Mouse (Mus musculus): ENCODE data around the gene Nptn. TPM values are rescaled to one million over a fixed set of nuclear protein-coding genes. Genes with fewer than 3 reads are reported as not detected.
A peak's percentile ranks its signal among the peaks of the same experiment; 100 is the strongest.

Gene Nptn
- total and polyA plus RNA-seq, 2 experiments from 2014 or later, result 236 to 362 TPM

DNA sequence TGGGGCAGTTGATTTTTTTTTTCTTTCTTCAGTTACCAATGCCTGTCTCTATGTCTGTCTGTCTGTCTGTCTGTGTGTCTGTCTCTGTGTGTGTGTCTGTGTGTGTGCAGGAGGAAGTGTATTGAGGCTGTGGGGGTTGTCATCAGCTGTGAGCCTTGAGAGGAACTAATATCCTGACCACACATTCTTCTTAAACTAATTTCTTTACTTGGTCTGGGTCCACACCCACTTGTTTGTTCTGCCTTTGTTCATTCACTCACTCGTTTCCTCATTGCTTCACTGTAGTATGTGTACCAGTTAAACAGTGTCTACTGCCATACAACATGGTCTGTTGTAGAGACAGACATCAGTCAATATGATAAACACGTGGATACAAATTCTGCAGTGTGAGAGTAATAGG lies 45.2 kb downstream of the Nptn start:
- WGBS, result 81% methylated on average over 2 of the region's 2 CpGs
- no peaks in the 10 kb centered on the region for H3K9me3 ChIP-seq (ENCODE audit: low read length)
- no peak overlapping the region for H3K4me2 ChIP-seq (ENCODE audit: low read depth, low read length, poor library complexity, severe bottlenecking)
- peaks cover 6% of the 10 kb centered on the region; the same call in 1 of the 2 replicates for H3K36me3 ChIP-seq (ENCODE audit: insufficient read depth, low read length)
- no peaks in the 10 kb centered on the region for H3K4me1 ChIP-seq (ENCODE audit: insufficient read depth, low read length)
- ATAC-seq (ENCODE audit: low FRiP score) (no peak), DNase-seq (ENCODE audit: low spot score) (no peak)
- H3K27me3 ChIP-seq (ENCODE audit: insufficient read depth, low read length), result no peaks in the 10 kb centered on the region
- H3K4me3 ChIP-seq (ENCODE audit: low read depth, low read length), result no peak overlapping the region
- no peak for TF ChIP-seq CTCF (IDR thresholded peaks at IDR 0.05)
- H3K9ac ChIP-seq (replicated peaks; ENCODE audit: low read length, poor library complexity, severe bottlenecking), result no peak overlapping the region
- no peak overlapping the region for H3K27ac ChIP-seq (ENCODE audit: low read depth, low read length)

DNA sequence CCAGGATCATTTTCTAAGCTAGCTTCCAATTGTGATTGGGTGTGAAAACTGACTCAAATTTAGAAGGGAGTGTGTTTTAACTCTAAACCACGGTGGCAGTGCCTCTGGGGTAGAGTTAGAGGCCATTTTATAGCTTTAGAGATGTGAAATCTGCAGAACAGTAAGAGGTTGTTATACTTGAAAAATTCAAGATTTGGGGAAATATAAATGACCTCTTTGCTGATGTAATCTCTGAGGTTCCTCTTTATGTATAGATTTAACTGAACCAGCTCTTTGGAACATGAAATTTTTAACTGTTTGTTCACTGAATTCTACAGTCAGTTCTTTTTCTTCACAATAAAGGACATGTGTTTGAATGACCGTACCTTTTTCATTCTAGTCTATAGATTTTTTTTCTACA lies 48.4 kb downstream of the Nptn start:
- Histone ChIP-seq H3K4me2 (ENCODE audit: low read depth, low read length, poor library complexity, severe bottlenecking) (no peak overlapping the region), H3K9me3 (ENCODE audit: low read length) (no peaks in the 10 kb centered on the region), H3K9ac (replicated peaks; ENCODE audit: low read length, poor library complexity, severe bottlenecking) (no peak overlapping the region), H3K4me1 (ENCODE audit: insufficient read depth, low read length) (no peaks in the 10 kb centered on the region), H3K27me3 (ENCODE audit: insufficient read depth, low read length) (no peaks in the 10 kb centered on the region), H3K4me3 (ENCODE audit: low read depth, low read length) (no peak overlapping the region), H3K36me3 (ENCODE audit: insufficient read depth, low read length) (peaks cover 3% of the 10 kb centered on the region; the same call in 1 of the 2 replicates), H3K27ac (ENCODE audit: low read depth, low read length) (no peak overlapping the region)
- WGBS, result 82% methylated on average over 2 of the region's 2 CpGs
- DNase-seq (ENCODE audit: low spot score) (no peak), ATAC-seq (ENCODE audit: low FRiP score) (no peak)
- no peak for TF ChIP-seq CTCF (IDR thresholded peaks at IDR 0.05)

DNA sequence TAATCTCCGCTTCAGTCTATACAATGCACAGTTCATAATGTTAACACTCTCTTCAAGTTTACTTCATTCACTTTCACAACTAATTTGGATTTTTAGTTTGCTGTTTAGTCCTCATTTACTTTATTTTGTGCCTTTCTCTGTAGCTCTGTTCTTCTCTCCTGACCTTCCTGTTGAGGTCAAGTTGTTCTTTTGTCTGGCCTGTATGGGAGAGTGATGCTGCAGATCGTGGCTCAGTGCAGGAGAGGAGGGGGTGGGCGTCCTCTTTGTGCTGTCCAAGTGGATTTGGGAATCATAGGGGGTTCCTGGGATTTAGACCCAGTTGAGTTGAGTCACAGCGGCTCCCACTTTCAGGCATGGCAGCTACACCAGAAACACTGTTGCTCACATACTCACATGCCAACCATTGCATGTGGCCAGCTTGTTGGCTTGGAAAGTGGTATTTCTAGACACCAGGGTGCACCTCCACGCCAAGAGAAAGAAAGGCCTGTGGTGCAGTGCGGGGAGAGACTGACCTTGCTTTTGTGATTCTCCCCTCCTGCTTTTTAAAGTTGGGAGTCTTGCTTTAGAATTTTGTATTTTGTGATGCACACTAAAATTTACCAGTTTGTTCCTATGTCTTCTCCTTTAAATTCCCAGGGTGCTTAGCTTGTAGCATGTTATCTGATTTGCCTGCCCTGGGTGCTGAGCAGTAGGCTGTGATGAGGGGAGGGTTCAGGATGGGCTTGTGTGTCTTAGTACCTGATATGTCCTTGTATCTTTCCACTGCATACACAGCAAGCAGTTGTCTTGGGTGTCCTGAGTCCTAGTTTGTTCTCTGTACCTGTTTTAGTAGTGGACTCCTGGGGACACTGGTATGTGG lies 66.6 kb downstream of the Nptn start:
- TF ChIP-seq CTCF (IDR thresholded peaks at IDR 0.05), result no peak
- 57% methylated on average over 6 of the region's 6 CpGs for WGBS
- Histone ChIP-seq H3K9me3 (ENCODE audit: low read length) (no peaks in the 10 kb centered on the region), H3K4me2 (ENCODE audit: low read depth, low read length, poor library complexity, severe bottlenecking) (no peak overlapping the region), H3K9ac (replicated peaks; ENCODE audit: low read length, poor library complexity, severe bottlenecking) (no peak overlapping the region), H3K4me1 (ENCODE audit: insufficient read depth, low read length) (no peaks in the 10 kb centered on the region), H3K27ac (ENCODE audit: low read depth, low read length) (no peak overlapping the region), H3K36me3 (ENCODE audit: insufficient read depth, low read length) (peaks cover 13% of the 10 kb centered on the region), H3K4me3 (ENCODE audit: low read depth, low read length) (no peak overlapping the region), H3K27me3 (ENCODE audit: insufficient read depth, low read length) (no peaks in the 10 kb centered on the region)
- ATAC-seq (ENCODE audit: low FRiP score) (no peak), DNase-seq (ENCODE audit: low spot score) (no peak)

DNA sequence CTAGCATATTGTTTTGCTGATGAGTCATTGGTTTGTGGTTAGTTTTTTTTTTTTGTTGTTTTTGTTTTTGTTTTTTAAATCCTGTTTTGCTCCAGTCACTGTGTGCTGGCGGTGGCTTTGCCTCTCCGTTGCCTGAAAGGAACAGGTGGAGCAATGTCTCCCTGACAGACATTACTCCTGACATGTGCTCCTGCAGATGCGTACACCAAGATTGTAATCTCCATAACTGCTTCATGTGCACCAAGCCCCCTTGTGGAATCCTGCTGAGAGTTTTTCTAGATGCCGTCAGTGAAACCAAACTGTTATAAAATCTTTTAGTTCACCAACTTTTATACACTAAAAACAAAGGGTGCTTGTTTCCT lies 67.2 kb downstream of the Nptn start:
- H3K9me3 ChIP-seq (ENCODE audit: low read length), result no peaks in the 10 kb centered on the region
- H3K9ac ChIP-seq (replicated peaks; ENCODE audit: low read length, poor library complexity, severe bottlenecking), result no peak overlapping the region
- no peak for DNase-seq (ENCODE audit: low spot score)
- H3K4me3 ChIP-seq (ENCODE audit: low read depth, low read length), result no peak overlapping the region
- H3K4me1 ChIP-seq (ENCODE audit: insufficient read depth, low read length), result no peaks in the 10 kb centered on the region
- no peak overlapping the region for H3K27ac ChIP-seq (ENCODE audit: low read depth, low read length)
- TF ChIP-seq CTCF (IDR thresholded peaks at IDR 0.05), result peak; percentile 43
- H3K36me3 ChIP-seq (ENCODE audit: insufficient read depth, low read length), result peaks cover 10% of the 10 kb centered on the region
- no peak for ATAC-seq (ENCODE audit: low FRiP score)
- no peaks in the 10 kb centered on the region for H3K27me3 ChIP-seq (ENCODE audit: insufficient read depth, low read length)
- 57% methylated on average over 4 of the region's 4 CpGs for WGBS
- no peak overlapping the region for H3K4me2 ChIP-seq (ENCODE audit: low read depth, low read length, poor library complexity, severe bottlenecking)

DNA sequence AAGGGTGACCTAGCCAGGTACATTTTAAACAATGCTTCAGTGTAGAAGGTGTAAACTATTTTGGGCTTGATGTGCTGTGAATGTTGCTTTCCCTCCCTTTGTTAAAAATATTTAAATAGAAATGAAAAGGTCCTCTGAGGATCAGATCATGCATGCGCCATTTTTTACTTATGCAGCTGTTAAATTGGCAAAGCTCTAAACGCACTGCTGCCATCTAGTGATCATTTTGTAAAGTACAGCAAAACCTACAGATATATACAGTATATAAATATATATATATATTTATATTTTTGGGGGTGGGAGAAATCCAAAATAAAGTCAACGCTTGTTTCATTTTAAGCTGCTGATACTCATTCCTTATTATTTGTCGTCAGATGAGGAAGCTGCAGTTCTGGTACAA lies 70.0 kb downstream of the Nptn start:
- Histone ChIP-seq H3K27ac (ENCODE audit: low read depth, low read length) (peak overlapping the region; percentile 21; the same call in 1 of the 2 replicates), H3K9ac (replicated peaks; ENCODE audit: low read length, poor library complexity, severe bottlenecking) (no peak overlapping the region), H3K9me3 (ENCODE audit: low read length) (no peaks in the 10 kb centered on the region), H3K4me1 (ENCODE audit: insufficient read depth, low read length) (no peaks in the 10 kb centered on the region), H3K4me2 (ENCODE audit: low read depth, low read length, poor library complexity, severe bottlenecking) (no peak overlapping the region), H3K36me3 (ENCODE audit: insufficient read depth, low read length) (no peaks in the 10 kb centered on the region), H3K27me3 (ENCODE audit: insufficient read depth, low read length) (no peaks in the 10 kb centered on the region), H3K4me3 (ENCODE audit: low read depth, low read length) (no peak overlapping the region)
- DNase-seq (ENCODE audit: low spot score), result peak; percentile 91
- WGBS, result 50% methylated on average over 4 of the region's 4 CpGs
- TF ChIP-seq CTCF (IDR thresholded peaks at IDR 0.05), result peak; percentile 78
- ATAC-seq (ENCODE audit: low FRiP score), result no peak

DNA sequence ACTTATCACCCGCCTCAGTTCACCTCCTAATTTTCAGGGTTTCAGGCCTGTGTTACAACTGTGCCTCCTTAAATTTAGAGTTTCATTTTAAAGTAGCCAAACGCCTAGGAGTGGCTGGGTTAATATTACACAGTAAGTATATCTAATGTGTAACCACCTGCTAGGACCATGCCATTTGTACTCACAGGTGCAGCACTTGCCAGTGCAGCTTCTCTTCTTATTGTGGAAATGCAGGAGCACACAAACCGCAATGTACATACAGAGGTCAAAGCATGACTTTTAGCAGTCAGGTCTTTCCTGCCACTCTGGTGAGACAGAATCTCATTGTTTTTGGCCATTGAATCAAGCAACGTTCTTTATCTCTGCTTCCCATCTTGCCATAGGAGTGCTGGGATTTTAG lies 72.5 kb downstream of the Nptn start:
- WGBS, result 81% methylated on average over 4 of the region's 4 CpGs
- Histone ChIP-seq H3K4me3 (ENCODE audit: low read depth, low read length) (no peak overlapping the region), H3K4me1 (ENCODE audit: insufficient read depth, low read length) (no peaks in the 10 kb centered on the region), H3K27me3 (ENCODE audit: insufficient read depth, low read length) (no peaks in the 10 kb centered on the region), H3K9ac (replicated peaks; ENCODE audit: low read length, poor library complexity, severe bottlenecking) (no peak overlapping the region), H3K9me3 (ENCODE audit: low read length) (no peaks in the 10 kb centered on the region), H3K4me2 (ENCODE audit: low read depth, low read length, poor library complexity, severe bottlenecking) (no peak overlapping the region), H3K27ac (ENCODE audit: low read depth, low read length) (no peak overlapping the region), H3K36me3 (ENCODE audit: insufficient read depth, low read length) (no peaks in the 10 kb centered on the region)
- no peak for DNase-seq (ENCODE audit: low spot score)
- no peak for ATAC-seq (ENCODE audit: low FRiP score)
- no peak for TF ChIP-seq CTCF (IDR thresholded peaks at IDR 0.05)

All from midbrain, postnatal 0 days (tissue).